In genomic region chr10:65221181-65221580, GRCm38 (mm10) we compare ENCODE assay signal across 13 mouse cellular contexts.
"Had no signal": no experiment of that assay in that cellular context is flagged by ENCODE, and none has a peak within 500 bp of the region (broad histone marks: within the 10 kb centered on the region; RNA-seq: fewer than 3 reads in every experiment).

No protein-coding gene starts in this region.

- DNase-seq: lung, embryonic 14.5 days; lung, postnatal 10 days; lung, postnatal 4 days; midbrain, embryonic 14.5 days; retina, postnatal 1 day; right cerebral cortex, adult 18-20 months; right cerebral cortex, postnatal 25 days; right cerebral cortex, postnatal 4 days; spleen, adult 18-20 months; thymus, adult 18-20 months; thymus, postnatal 14 days; thymus, postnatal 36 days had no signal

- ATAC-seq: midbrain, embryonic 16.5 days had no signal
